Mouse (Mus musculus) bone marrow macrophage, adult 2 months (primary cell): Measurements from ENCODE around the gene 1600002K03Rik.

ENCODE experiments used
- CTCF ChIP-seq: IDR thresholded peaks from 2 replicates; pipeline ENCODE4 v1.5.1; 2012; ENCODE audit warnings: low read depth, mild to moderate bottlenecking, low read length, moderate library complexity
- POLR2A ChIP-seq: IDR thresholded peaks from 2 replicates; pipeline ENCODE4 v1.6.1; 2012; ENCODE audit warnings: mild to moderate bottlenecking, low read depth, low read length, borderline replicate concordance

DNA sequence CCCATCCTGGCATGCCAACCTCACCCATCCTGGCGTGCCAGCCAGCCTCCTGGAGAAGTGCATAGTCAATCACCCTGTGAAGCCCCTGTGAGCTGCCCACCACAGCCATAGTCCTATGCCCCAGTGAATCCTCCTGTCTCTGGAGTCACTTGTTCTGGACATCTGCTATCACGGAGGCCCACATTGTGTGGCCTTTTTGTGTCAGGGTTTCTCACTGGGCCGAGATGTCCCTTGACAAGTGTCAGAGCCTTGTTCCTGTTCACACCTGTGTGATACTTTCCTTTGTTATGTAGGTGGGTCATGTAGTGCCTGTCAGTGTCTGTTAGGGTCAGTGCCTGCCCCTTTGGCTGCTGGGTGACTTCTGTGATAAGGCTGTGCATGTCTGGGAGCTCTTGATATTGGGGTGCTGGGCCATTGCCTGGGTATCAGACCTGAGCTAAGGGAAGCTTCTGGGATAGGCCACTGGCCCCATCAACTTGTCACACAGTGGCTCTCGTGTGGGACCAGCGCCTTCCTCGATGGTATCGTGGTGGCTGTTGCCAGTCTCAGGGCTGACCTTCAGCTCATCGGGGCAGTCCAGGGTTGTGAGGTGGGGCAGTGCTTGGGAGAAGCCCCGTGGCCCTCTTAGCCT is 48.7 kb upstream of the 1600002K03Rik start:
- TF ChIP-seq POLR2A (no peak), CTCF (no peak)
